Mouse (Mus musculus): ENCODE results near the gene Pigx.

Pigx gene

DNA sequence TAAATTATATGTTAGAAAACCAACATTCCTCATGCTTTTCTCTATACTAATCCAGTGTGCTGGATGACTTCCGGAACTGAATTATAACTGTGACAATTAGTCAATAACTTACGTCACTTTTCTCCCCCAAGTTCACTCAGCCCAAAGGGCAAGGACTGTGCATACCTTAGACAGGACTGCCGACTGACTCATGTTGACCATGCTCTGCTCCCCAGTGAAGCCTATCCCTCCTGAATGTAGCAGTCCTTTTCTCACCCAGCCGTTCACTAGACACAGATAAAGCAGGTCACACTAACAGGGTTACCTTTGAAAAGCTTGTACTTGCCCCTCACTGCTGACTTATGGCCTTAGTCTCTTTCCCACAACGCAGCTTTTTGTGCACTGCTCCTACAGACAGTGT is 40.7 kb downstream of the Pigx start:
- DNase-seq = no peak

DNA sequence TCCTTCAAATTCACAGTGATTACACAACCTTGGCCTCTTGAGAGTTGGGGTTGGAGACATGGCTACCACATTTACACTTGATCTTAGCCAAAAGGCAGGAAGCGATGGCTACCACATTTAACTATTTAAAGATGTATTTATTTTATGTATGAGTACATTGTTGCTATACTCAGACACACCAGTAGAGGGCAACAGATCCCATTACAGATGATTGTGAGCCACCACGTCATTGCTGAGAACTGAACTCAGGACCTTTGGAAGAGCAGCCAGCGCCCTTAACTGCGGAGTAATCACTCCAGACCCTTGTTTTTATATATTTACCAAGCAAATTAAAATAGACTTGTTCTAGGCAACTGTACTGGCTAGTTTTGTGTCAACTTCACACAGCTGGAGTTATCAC is 57.2 kb downstream of the Pigx start:
- no peak for DNase-seq

All from liver (tissue).